Mouse (Mus musculus): ENCODE results near the gene Vegfb.

- TF ChIP-seq CTCF (IDR thresholded peaks at IDR 0.05; ENCODE audit: borderline replicate concordance, insufficient read depth, low read length) (no peak), POLR2A (IDR thresholded peaks at IDR 0.05; ENCODE audit: low read depth, low read length) (no peak)
These were observed 39.7 kb downstream of the Vegfb start for GRCm38 (mm10) chr19:6947742-6948141.
